Mouse (Mus musculus) liver, postnatal 0 days (tissue): ENCODE results near the gene Dctd.

Experiments used
- CTCF ChIP-seq: sonication (generic); IDR thresholded peaks from 2 replicates; pipeline ENCODE4 v1.5.1; 2016; ENCODE audit warnings: antibody characterized with exemption, low read depth
- EP300 ChIP-seq: IDR thresholded peaks from 2 replicates; pipeline ENCODE4 v1.6.1; 2016; ENCODE audit warnings: antibody characterized with exemption, low read depth, mild to moderate bottlenecking

DNA sequence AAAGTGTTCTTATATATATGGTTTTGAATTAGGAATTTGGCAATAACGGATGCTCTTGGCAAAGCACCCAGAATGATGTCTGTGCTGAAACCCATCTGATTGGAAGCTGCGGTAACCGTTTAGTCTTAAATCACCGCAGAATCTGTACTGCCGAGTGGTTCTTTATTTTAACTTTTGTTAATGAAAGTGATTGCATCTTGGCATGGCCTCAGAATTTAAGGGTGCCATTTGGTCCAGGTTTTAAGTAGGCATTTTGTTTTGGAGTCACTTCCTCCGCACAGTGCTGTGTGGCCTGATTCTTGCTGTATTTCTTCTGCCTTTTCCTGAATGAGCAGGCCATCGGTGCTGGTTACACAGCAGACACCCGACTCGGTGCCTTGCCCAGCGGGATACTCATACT lies 47.6 kb downstream of the Dctd start:
- TF ChIP-seq CTCF, result no peak
- TF ChIP-seq EP300, result no peak
